Mouse (Mus musculus): ENCODE measurements around the gene Pgam5. TPM values are rescaled to one million over a fixed set of nuclear protein-coding genes. Genes with fewer than 3 reads are reported as not detected.

Pgam5 gene
- polyA plus RNA-seq, 1 experiment from 2014 or later, result 105 TPM

DNA sequence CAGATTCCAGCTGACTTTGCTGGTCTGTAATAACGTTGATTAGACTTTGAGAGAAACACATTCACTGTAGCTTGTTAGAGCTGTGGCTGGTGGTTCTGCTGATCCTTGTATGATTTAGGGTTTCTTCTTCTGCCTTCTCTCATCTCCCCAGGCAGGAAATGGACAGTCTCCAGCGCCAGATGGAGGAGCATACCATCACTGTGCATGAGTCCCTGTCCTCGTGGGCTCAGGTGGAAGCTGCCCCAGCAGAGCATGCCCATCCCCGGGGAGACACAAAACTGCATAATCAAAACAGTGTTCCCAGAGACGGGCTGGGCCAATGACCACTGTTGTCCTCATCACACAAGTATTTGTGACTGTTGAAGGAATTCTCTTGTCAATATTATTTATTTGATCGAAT, 47.0 kb downstream of the Pgam5 start:
- Histone ChIP-seq H3K27me3 (ENCODE audit: poor library complexity, severe bottlenecking) (no peaks in the 10 kb centered on the region), H3K4me1 (no peaks in the 10 kb centered on the region), H3K4me3 (no peak overlapping the region), H3K9me3 (no peaks in the 10 kb centered on the region), H3K36me3 (replicated peaks) (peaks cover 81% of the 10 kb centered on the region), H3K27ac (no peak overlapping the region)
- no peak for DNase-seq (ENCODE audit: extremely low spot score, low spot score)
- 85% methylated on average over 6 of the region's 6 CpGs for WGBS

DNA sequence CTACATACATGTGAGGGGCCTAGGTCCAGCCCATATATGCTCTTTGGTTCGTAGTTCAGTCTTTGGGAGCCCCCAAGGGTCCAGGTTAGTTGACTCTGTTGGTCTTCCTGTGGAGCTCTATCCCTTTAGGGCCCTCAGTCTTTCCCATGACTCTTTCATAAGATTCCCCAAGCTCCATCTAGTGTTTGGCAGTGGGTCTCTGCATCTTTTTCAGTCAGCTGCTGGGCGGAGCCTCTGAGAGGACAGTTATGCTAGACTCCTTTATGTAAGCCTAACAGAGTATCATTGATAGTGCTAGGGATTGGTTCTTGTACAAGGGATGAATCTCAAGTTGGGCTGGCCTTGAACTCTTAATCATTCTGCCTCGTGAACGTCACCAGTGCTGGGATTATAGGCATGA, 49.4 kb downstream of the Pgam5 start:
- Histone ChIP-seq H3K27me3 (ENCODE audit: poor library complexity, severe bottlenecking) (no peaks in the 10 kb centered on the region), H3K4me3 (no peak overlapping the region), H3K27ac (no peak overlapping the region), H3K9me3 (no peaks in the 10 kb centered on the region), H3K36me3 (replicated peaks) (peaks cover 89% of the 10 kb centered on the region), H3K4me1 (no peaks in the 10 kb centered on the region)
- 93% methylated on average over 4 of the region's 4 CpGs for WGBS
- no peak for DNase-seq (ENCODE audit: extremely low spot score, low spot score)

DNA sequence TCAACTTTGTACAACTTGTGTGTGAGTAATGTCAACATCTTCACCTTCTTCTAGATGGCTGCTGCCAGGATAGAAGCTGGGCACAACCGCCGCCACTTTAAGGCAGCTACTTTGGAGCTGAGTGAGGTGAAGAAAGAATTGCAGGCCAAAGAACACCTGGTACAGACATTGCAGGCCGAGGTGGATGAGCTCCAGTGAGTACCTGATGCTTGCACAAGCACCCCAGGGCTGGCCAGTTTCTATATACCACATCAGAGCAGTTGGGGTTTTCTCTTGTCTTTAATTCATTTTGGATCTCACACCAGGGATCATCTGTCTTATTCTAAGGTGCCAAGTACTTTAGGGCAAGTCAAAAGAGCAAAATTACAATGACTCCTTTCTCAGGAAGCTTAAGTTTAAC, 52.9 kb downstream of the Pgam5 start:
- peaks cover 96% of the 10 kb centered on the region for H3K36me3 ChIP-seq (replicated peaks)
- WGBS, result 93% methylated on average over 3 of the region's 3 CpGs

DNA sequence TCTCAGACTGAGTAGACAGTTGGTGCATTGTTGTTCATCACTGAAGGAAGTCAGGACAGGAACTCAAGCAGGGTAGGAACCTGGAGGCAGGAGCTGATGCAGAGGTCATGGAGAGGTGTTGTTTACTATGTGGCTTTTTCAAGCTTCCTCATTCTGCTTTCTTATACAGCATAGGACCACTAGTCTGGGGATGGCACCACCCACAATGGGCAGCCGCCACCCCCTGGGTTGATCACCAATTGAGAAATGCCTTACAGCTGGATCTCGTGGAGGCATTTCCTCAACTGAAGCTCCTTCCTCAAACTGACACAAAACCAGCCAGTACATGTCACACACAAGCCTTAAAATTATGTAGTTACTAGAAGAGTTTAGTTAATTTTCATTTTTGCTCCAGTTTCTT, 58.4 kb downstream of the Pgam5 start:
- H3K4me3 ChIP-seq, result no peak overlapping the region
- H3K9me3 ChIP-seq, result no peaks in the 10 kb centered on the region
- WGBS, result 93% methylated on average over 2 of the region's 2 CpGs
- H3K36me3 ChIP-seq (replicated peaks), result peaks cover 96% of the 10 kb centered on the region
- DNase-seq (ENCODE audit: extremely low spot score, low spot score), result no peak
- H3K27ac ChIP-seq, result no peak overlapping the region
- H3K4me1 ChIP-seq, result no peaks in the 10 kb centered on the region
- no peaks in the 10 kb centered on the region for H3K27me3 ChIP-seq (ENCODE audit: poor library complexity, severe bottlenecking)

More for the DNA sequence above, 52.9 kb downstream of the Pgam5 start:
- Histone ChIP-seq H3K9me3 (no peaks in the 10 kb centered on the region), H3K27me3 (ENCODE audit: poor library complexity, severe bottlenecking) (no peaks in the 10 kb centered on the region), H3K27ac (no peak overlapping the region), H3K4me3 (no peak overlapping the region), H3K4me1 (no peaks in the 10 kb centered on the region)
- no peak for DNase-seq (ENCODE audit: extremely low spot score, low spot score)

Other genes starting within 250 kb of the Pgam5 start
- gene Gm17655, start 197.4 kb downstream of the Pgam5 start, polyA plus RNA-seq (2016; fragmentation: Nextera tagmentation; extraction: Ambion mirVana), result 6.1 and 6.4 TPM in 2 replicates
- 3.5 and 3.8 TPM in 2 replicates for gene Gm35315, start 175.5 kb downstream of the Pgam5 start, polyA plus RNA-seq (2016; fragmentation: Nextera tagmentation; extraction: Ambion mirVana)
- gene Plcxd1, start 169.9 kb downstream of the Pgam5 start, polyA plus RNA-seq (2016; fragmentation: Nextera tagmentation; extraction: Ambion mirVana), result 1.3 and 1.5 TPM in 2 replicates
- gene Gtpbp6, start 161.7 kb downstream of the Pgam5 start, polyA plus RNA-seq (2016; fragmentation: Nextera tagmentation; extraction: Ambion mirVana), result 32.8 and 32.9 TPM in 2 replicates
- 7.0 and 7.4 TPM in 2 replicates for gene Zfp605, start 159.8 kb downstream of the Pgam5 start, polyA plus RNA-seq (2016; fragmentation: Nextera tagmentation; extraction: Ambion mirVana)
- gene Chfr, start 134.1 kb downstream of the Pgam5 start, polyA plus RNA-seq (2016; fragmentation: Nextera tagmentation; extraction: Ambion mirVana), result 44.7 and 46.0 TPM in 2 replicates
- 18.2 and 19.3 TPM in 2 replicates for gene Golga3, start 93.2 kb downstream of the Pgam5 start, polyA plus RNA-seq (2016; fragmentation: Nextera tagmentation; extraction: Ambion mirVana)
- gene Ankle2, start 38.9 kb downstream of the Pgam5 start, polyA plus RNA-seq (2016; fragmentation: Nextera tagmentation; extraction: Ambion mirVana), result 28.5 and 30.2 TPM in 2 replicates
- gene Pxmp2, start 16.3 kb upstream of the Pgam5 start, polyA plus RNA-seq (2016; fragmentation: Nextera tagmentation; extraction: Ambion mirVana), result 15.3 and 15.6 TPM in 2 replicates
- gene Pole, start 16.4 kb upstream of the Pgam5 start, polyA plus RNA-seq (2016; fragmentation: Nextera tagmentation; extraction: Ambion mirVana), result 52.2 and 60.3 TPM in 2 replicates
- 0.49 and 0.74 TPM in 2 replicates for gene P2rx2, start 73.3 kb upstream of the Pgam5 start, polyA plus RNA-seq (2016; fragmentation: Nextera tagmentation; extraction: Ambion mirVana)
- gene Lrcol1, start 74.8 kb upstream of the Pgam5 start, polyA plus RNA-seq (2016; fragmentation: Nextera tagmentation; extraction: Ambion mirVana), result not detected in 2 replicates
- 19.6 and 20.5 TPM in 2 replicates for gene Fbrsl1, start 178.6 kb upstream of the Pgam5 start, polyA plus RNA-seq (2016; fragmentation: Nextera tagmentation; extraction: Ambion mirVana)

All from forebrain, embryonic 10.5 days (tissue).